Mouse (Mus musculus): ENCODE measurements at regions not wholly inside any gene's neighbourhood (a gene's known extent, or its start where the extent isn't known, plus 50 kb on each side); places are given as distances from the start of the nearest gene placed in this dataset.
"Not testable (repeated sequence)": the region's sequence is repeated elsewhere in the genome, so short reads cannot be mapped to it uniquely, and the experiment has no call there.

- Histone ChIP-seq H3K9ac (no peak overlapping the region), H3K9me3 (replicated peaks) (no peaks in the 10 kb centered on the region), H3K4me1 (no peaks in the 10 kb centered on the region), H3K4me3 (replicated peaks) (no peak overlapping the region), H3K27ac (no peak overlapping the region), H3K4me2 (no peak overlapping the region), H3K36me3 (no peaks in the 10 kb centered on the region), H3K27me3 (no peaks in the 10 kb centered on the region)
- 91% methylated on average over 6 of the region's 6 CpGs for WGBS
- no peak for ATAC-seq (replicated peaks; ENCODE audit: low FRiP score)
Measured at GRCm38 (mm10) chr4:53254483-53254882, 94.8 kb upstream of the Abca1 start.

- no peak for ATAC-seq (replicated peaks; ENCODE audit: low FRiP score)
- H3K9me3 ChIP-seq (replicated peaks): no peaks in the 10 kb centered on the region
- H3K4me1 ChIP-seq: no peaks in the 10 kb centered on the region
- no peak overlapping the region for H3K4me2 ChIP-seq
- H3K27ac ChIP-seq: no peak overlapping the region
- H3K9ac ChIP-seq: no peak overlapping the region
- H3K4me3 ChIP-seq (replicated peaks): no peak overlapping the region
- H3K27me3 ChIP-seq: no peaks in the 10 kb centered on the region
- WGBS: 68% methylated on average over 4 of the region's 4 CpGs
- no peaks in the 10 kb centered on the region for H3K36me3 ChIP-seq
Measured at GRCm38 (mm10) chr4:53253680-53254079, 94.0 kb upstream of the Abca1 start.

- no peak for ATAC-seq (replicated peaks; ENCODE audit: low FRiP score)
- no peaks in the 10 kb centered on the region for H3K36me3 ChIP-seq
- 0 out of 2 replicates have a peak, but pooled peaks cover 7% of the 10 kb centered on the region for H3K4me1 ChIP-seq
- H3K27ac ChIP-seq: no peak overlapping the region
- no peaks in the 10 kb centered on the region for H3K27me3 ChIP-seq
- H3K4me2 ChIP-seq: no peak overlapping the region
- no peak overlapping the region for H3K9ac ChIP-seq
- no peaks in the 10 kb centered on the region for H3K9me3 ChIP-seq (replicated peaks)
- H3K4me3 ChIP-seq (replicated peaks): no peak overlapping the region
- 89% methylated on average over 3 of the region's 3 CpGs for WGBS
Measured at GRCm38 (mm10) chr4:53250325-53250724, 90.6 kb upstream of the Abca1 start.

GRCm38 (mm10) chr4:53246083-53246747 is 86.5 kb upstream of the Abca1 start:
- no peak overlapping the region for H3K9ac ChIP-seq
- no peaks in the 10 kb centered on the region for H3K27me3 ChIP-seq
- H3K9me3 ChIP-seq (replicated peaks): no peaks in the 10 kb centered on the region
- H3K4me3 ChIP-seq (replicated peaks): no peak overlapping the region
- no peak overlapping the region for H3K4me2 ChIP-seq
- H3K27ac ChIP-seq: no peak overlapping the region
- 71% methylated on average over 15 of the region's 15 CpGs for WGBS
- ATAC-seq (replicated peaks; ENCODE audit: low FRiP score): no peak
- H3K36me3 ChIP-seq: no peaks in the 10 kb centered on the region
- 0 out of 2 replicates have a peak, but pooled peaks cover 7% of the 10 kb centered on the region for H3K4me1 ChIP-seq

- H3K4me2 ChIP-seq: no peak overlapping the region
- no peak overlapping the region for H3K27ac ChIP-seq
- no peaks in the 10 kb centered on the region for H3K36me3 ChIP-seq
- no peak overlapping the region for H3K9ac ChIP-seq
- 0 out of 2 replicates have a peak, but pooled peaks cover 7% of the 10 kb centered on the region for H3K4me1 ChIP-seq
- no peaks in the 10 kb centered on the region for H3K27me3 ChIP-seq
- 89% methylated on average over 4 of the region's 4 CpGs for WGBS
- no peak overlapping the region for H3K4me3 ChIP-seq (replicated peaks)
- ATAC-seq (replicated peaks; ENCODE audit: low FRiP score): no peak
- no peaks in the 10 kb centered on the region for H3K9me3 ChIP-seq (replicated peaks)
Measured at GRCm38 (mm10) chr4:53245553-53245952, 85.9 kb upstream of the Abca1 start.

- H3K4me2 ChIP-seq; H3K27ac ChIP-seq; ATAC-seq (replicated peaks; ENCODE audit: low FRiP score); H3K4me3 ChIP-seq (replicated peaks); H3K27me3 ChIP-seq; H3K4me1 ChIP-seq; H3K36me3 ChIP-seq; H3K9me3 ChIP-seq (replicated peaks); H3K9ac ChIP-seq: not testable (repeated sequence)
- 92% methylated on average over 8 of the region's 8 CpGs for WGBS
Measured at GRCm38 (mm10) chr4:53243473-53243872, 83.8 kb upstream of the Abca1 start.

GRCm38 (mm10) chr4:53239856-53240255 is 80.2 kb upstream of the Abca1 start:
- no peak for ATAC-seq (replicated peaks; ENCODE audit: low FRiP score)
- Histone ChIP-seq H3K9me3 (replicated peaks) (no peaks in the 10 kb centered on the region), H3K36me3 (no peaks in the 10 kb centered on the region), H3K4me3 (replicated peaks) (no peak overlapping the region), H3K4me1 (no peaks in the 10 kb centered on the region), H3K4me2 (no peak overlapping the region), H3K27ac (no peak overlapping the region), H3K27me3 (no peaks in the 10 kb centered on the region), H3K9ac (no peak overlapping the region)
- WGBS: 44% methylated on average over 5 of the region's 5 CpGs

- Histone ChIP-seq H3K9me3 (replicated peaks) (no peaks in the 10 kb centered on the region), H3K9ac (no peak overlapping the region), H3K4me3 (replicated peaks) (no peak overlapping the region), H3K27me3 (no peaks in the 10 kb centered on the region), H3K27ac (no peak overlapping the region), H3K4me1 (no peaks in the 10 kb centered on the region), H3K36me3 (no peaks in the 10 kb centered on the region), H3K4me2 (no peak overlapping the region)
- ATAC-seq (replicated peaks; ENCODE audit: low FRiP score): no peak; the same call in 1 of the 2 replicates
- 76% methylated on average over 14 of the region's 14 CpGs for WGBS
Measured at GRCm38 (mm10) chr4:53238314-53239259, 78.9 kb upstream of the Abca1 start.

GRCm38 (mm10) chr4:53235870-53236269 is 76.2 kb upstream of the Abca1 start:
- peak; percentile 60; the same call in 1 of the 2 replicates for ATAC-seq (replicated peaks; ENCODE audit: low FRiP score)
- H3K4me3 ChIP-seq (replicated peaks): no peak overlapping the region
- H3K27me3 ChIP-seq: no peaks in the 10 kb centered on the region
- H3K27ac ChIP-seq: no peak overlapping the region
- 61% methylated on average over 2 of the region's 2 CpGs for WGBS
- no peaks in the 10 kb centered on the region for H3K36me3 ChIP-seq
- H3K9ac ChIP-seq: no peak overlapping the region
- H3K9me3 ChIP-seq (replicated peaks): no peaks in the 10 kb centered on the region
- no peaks in the 10 kb centered on the region for H3K4me1 ChIP-seq
- H3K4me2 ChIP-seq: no peak overlapping the region

- Histone ChIP-seq H3K4me2 (no peak overlapping the region), H3K9me3 (replicated peaks) (no peaks in the 10 kb centered on the region), H3K4me3 (replicated peaks) (no peak overlapping the region), H3K4me1 (peaks cover 5% of the 10 kb centered on the region; the same call in 1 of the 2 replicates), H3K9ac (no peak overlapping the region), H3K36me3 (no peaks in the 10 kb centered on the region), H3K27ac (no peak overlapping the region), H3K27me3 (no peaks in the 10 kb centered on the region)
- WGBS: 76% methylated on average over 3 of the region's 3 CpGs
- no peak for ATAC-seq (replicated peaks; ENCODE audit: low FRiP score)
Measured at GRCm38 (mm10) chr4:53232436-53232835, 72.7 kb upstream of the Abca1 start.

- H3K4me2 ChIP-seq: no peak overlapping the region
- no peak overlapping the region for H3K27ac ChIP-seq
- WGBS: 40% methylated on average over 4 of the region's 4 CpGs
- H3K4me3 ChIP-seq (replicated peaks): no peak overlapping the region
- no peaks in the 10 kb centered on the region for H3K9me3 ChIP-seq (replicated peaks)
- ATAC-seq (replicated peaks; ENCODE audit: low FRiP score): no peak
- H3K4me1 ChIP-seq: peaks cover 5% of the 10 kb centered on the region; the same call in 1 of the 2 replicates
- H3K36me3 ChIP-seq: no peaks in the 10 kb centered on the region
- no peaks in the 10 kb centered on the region for H3K27me3 ChIP-seq
- H3K9ac ChIP-seq: no peak overlapping the region
Measured at GRCm38 (mm10) chr4:53231867-53232266, 72.2 kb upstream of the Abca1 start.

- ATAC-seq (replicated peaks; ENCODE audit: low FRiP score): no peak
- Histone ChIP-seq H3K4me3 (replicated peaks) (no peak overlapping the region), H3K36me3 (no peaks in the 10 kb centered on the region), H3K27ac (no peak overlapping the region), H3K9me3 (replicated peaks) (no peaks in the 10 kb centered on the region), H3K27me3 (no peaks in the 10 kb centered on the region), H3K9ac (no peak overlapping the region), H3K4me2 (no peak overlapping the region), H3K4me1 (peaks cover 5% of the 10 kb centered on the region; the same call in 1 of the 2 replicates)
- WGBS: 90% methylated on average over 2 of the region's 2 CpGs
Measured at GRCm38 (mm10) chr4:53231046-53231445, 71.4 kb upstream of the Abca1 start.
